Mouse (Mus musculus): ENCODE results near the gene Coro1c.

DNA sequence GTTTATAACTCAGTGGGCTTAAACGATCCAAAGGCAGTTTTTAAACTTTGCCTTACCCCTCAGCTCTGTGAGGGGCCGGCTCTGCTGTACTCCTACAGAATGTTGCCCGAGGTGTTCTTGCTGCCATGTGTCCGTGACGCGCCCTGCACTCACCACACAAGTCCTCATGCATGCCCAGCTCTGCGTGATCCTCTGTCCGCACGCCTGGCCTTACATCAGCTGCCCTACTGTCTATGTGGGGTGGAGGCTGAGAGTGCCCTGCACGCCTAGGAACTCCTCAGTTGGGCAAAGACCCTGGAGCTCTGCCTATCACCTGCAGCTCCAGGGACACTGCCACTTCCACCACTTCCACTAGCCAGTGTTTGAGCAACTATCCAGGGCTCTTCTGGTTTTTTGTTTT is 50.0 kb downstream of the Coro1c start:
- TF ChIP-seq CTCF (IDR thresholded peaks at IDR 0.05; ENCODE audit: borderline replicate concordance, insufficient read depth, low read length) (no peak), POLR2A (IDR thresholded peaks at IDR 0.05; ENCODE audit: low read depth, low read length) (no peak)

Measured in embryonic fibroblast, embryonic 13.5 days (primary cell).